15 mouse cellular contexts compared by ENCODE assay signal in the genomic region with DNA sequence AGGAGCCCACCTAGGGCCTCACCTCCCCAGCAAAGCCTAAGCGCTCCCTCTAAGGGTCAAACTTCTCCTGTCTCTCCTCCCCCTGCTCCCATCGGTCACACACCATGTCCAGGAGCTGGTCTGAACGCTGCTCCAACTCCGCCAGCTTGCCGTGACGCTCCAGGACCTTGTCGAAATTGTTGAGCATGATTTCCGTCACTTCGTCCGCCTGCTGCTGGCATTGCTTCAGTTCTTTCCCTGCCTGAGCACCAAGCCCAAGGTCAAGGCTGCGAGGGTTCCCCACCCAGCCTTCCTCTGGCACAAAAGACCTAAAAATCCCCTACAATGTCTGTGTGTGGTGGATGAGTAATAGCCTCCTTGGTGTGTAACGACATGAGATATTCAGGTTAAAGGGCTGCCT. TPM values are rescaled to one million over a fixed set of nuclear protein-coding genes. Genes with fewer than 3 reads are reported as not detected.
DNase-seq lines count a peak whose midpoint lies in the region; ATAC-seq and TF ChIP-seq lines count a peak whose summit lies in the region.
"Had no signal": no experiment of that assay in that cellular context is flagged by ENCODE, and none has a peak within 500 bp of the region (broad histone marks: within the 10 kb centered on the region; RNA-seq: fewer than 3 reads in every experiment).

No protein-coding gene starts in this region.

- intact Hi-C loops in gastrocnemius, adult 2 months (cut with DNase I): no loop called here

- H3K36me3 ChIP-seq in lung, embryonic 14.5 days (ENCODE audit: insufficient read depth): no peaks in the 10 kb centered on the region
- H3K36me3 ChIP-seq in neural tube, embryonic 15.5 days: no peaks in the 10 kb centered on the region
- H3K36me3 ChIP-seq: forebrain, embryonic 12.5 days; stomach, embryonic 15.5 days had no signal

- ATAC-seq in lung, embryonic 14.5 days (ENCODE audit: insufficient read depth): no peak
- no peak for ATAC-seq in neural tube, embryonic 15.5 days (ENCODE audit: low FRiP score)
- ATAC-seq: intestine, embryonic 16.5 days had no signal

- H3K4me1 ChIP-seq in lung, embryonic 14.5 days (ENCODE audit: insufficient read depth): peaks cover 14% of the 10 kb centered on the region; the same call in 1 of the 2 replicates
- H3K4me1 ChIP-seq in neural tube, embryonic 15.5 days: no peaks in the 10 kb centered on the region
- H3K4me1 ChIP-seq: forebrain, embryonic 12.5 days had no signal

- H3K9ac ChIP-seq in lung, embryonic 14.5 days: no peak overlapping the region
- no peak overlapping the region for H3K9ac ChIP-seq in neural tube, embryonic 15.5 days (replicated peaks)
- H3K9ac ChIP-seq: forebrain, embryonic 12.5 days; stomach, embryonic 15.5 days had no signal

- H3K27ac ChIP-seq in gastrocnemius, adult 2 months: peak overlapping the region; percentile 51; the same call in 1 of the 2 replicates
- 0 out of 2 replicates have a peak overlapping the region, but pooled peaks have one; percentile 12 for H3K27ac ChIP-seq in lung, embryonic 14.5 days (ENCODE audit: low read depth)
- no peak overlapping the region for H3K27ac ChIP-seq in neural tube, embryonic 15.5 days (replicated peaks)
- H3K27ac ChIP-seq: forebrain, embryonic 12.5 days had no signal

- DNase-seq in gastrocnemius, adult 2 months: no peak
- no peak for DNase-seq in gastrocnemius, adult 18-20 months (ENCODE audit: low spot score)
- DNase-seq in lung, embryonic 14.5 days: no peak
- no peak for DNase-seq in lung, postnatal 25 days (ENCODE audit: low spot score)
- DNase-seq in adrenal gland, adult 8-10 months: peak; percentile 84
- peak; percentile 34 for DNase-seq in lung, postnatal 10 days
- DNase-seq in thymus, postnatal 36 days: no peak
- DNase-seq: cerebellum, postnatal 14 days; gastrocnemius, postnatal 10 days; right cerebral cortex, postnatal 4 days had no signal

- no peaks in the 10 kb centered on the region for H3K27me3 ChIP-seq in lung, embryonic 14.5 days (ENCODE audit: insufficient read depth, low read length)
- no peaks in the 10 kb centered on the region for H3K27me3 ChIP-seq in neural tube, embryonic 15.5 days (replicated peaks)
- H3K27me3 ChIP-seq: stomach, embryonic 15.5 days had no signal

- WGBS in lung, embryonic 14.5 days: 68% methylated on average over 12 of the region's 12 CpGs
- 85% methylated on average over 12 of the region's 12 CpGs for WGBS in neural tube, embryonic 15.5 days

- no peak overlapping the region for H3K4me3 ChIP-seq in gastrocnemius, adult 2 months
- no peak overlapping the region for H3K4me3 ChIP-seq in lung, embryonic 14.5 days (ENCODE audit: low read depth, low read length)
- H3K4me3 ChIP-seq in neural tube, embryonic 15.5 days (replicated peaks): no peak overlapping the region
- H3K4me3 ChIP-seq: forebrain, embryonic 12.5 days; stomach, embryonic 15.5 days had no signal

- no peak; the same call in 1 of the 2 replicates for TF ChIP-seq CTCF in gastrocnemius, adult 2 months (IDR thresholded peaks at IDR 0.05)
- no peak for TF ChIP-seq CTCF in lung, embryonic 14.5 days (IDR thresholded peaks at IDR 0.05; ENCODE audit: low read depth)

- H3K9me3 ChIP-seq in lung, embryonic 14.5 days (ENCODE audit: low read depth, low read length): no peaks in the 10 kb centered on the region
- no peaks in the 10 kb centered on the region for H3K9me3 ChIP-seq in neural tube, embryonic 15.5 days (replicated peaks)
- H3K9me3 ChIP-seq: forebrain, embryonic 12.5 days; stomach, embryonic 15.5 days had no signal

- no peak overlapping the region for H3K4me2 ChIP-seq in lung, embryonic 14.5 days
- no peak overlapping the region for H3K4me2 ChIP-seq in neural tube, embryonic 15.5 days
- H3K4me2 ChIP-seq: forebrain, embryonic 12.5 days; stomach, embryonic 15.5 days had no signal

RNA-seq across cellular contexts. Expression of a gene that starts 3.3 kb away (rescaled TPM):
- total RNA-seq in gastrocnemius, adult 2 months (2021): 10 to 100 TPM; 24.9 to 26.6 TPM
- total RNA-seq in gastrocnemius, adult 18-20 months (2021): 10 to 100 TPM; 27.0 to 27.6 TPM
- 105 and 116 TPM in 2 replicates for polyA plus RNA-seq in lung, embryonic 14.5 days (2014; fragmentation: Nextera tagmentation; extraction: Ambion mirVana)
- 100 to 1,000 TPM; 330 to 558 (median 451) TPM for total RNA-seq in adrenal gland, adult 8-10 months (2022)
- 145 and 147 TPM in 2 replicates for polyA plus RNA-seq in neural tube, embryonic 15.5 days (2015; fragmentation: Nextera tagmentation; extraction: Ambion mirVana)

RNA-seq across cellular contexts. Expression of a gene that starts 10.2 kb away (rescaled TPM):
- total RNA-seq in gastrocnemius, adult 2 months (2021): 100 to 1,000 TPM in 1 of 2 experiments, 10 to 100 TPM in 1; 97.5 to 102 TPM
- total RNA-seq in gastrocnemius, adult 18-20 months (2021): 100 to 1,000 TPM; 107 to 121 TPM
- polyA plus RNA-seq in lung, embryonic 14.5 days (2014; fragmentation: Nextera tagmentation; extraction: Ambion mirVana): 31.0 and 31.2 TPM in 2 replicates
- total RNA-seq in adrenal gland, adult 8-10 months (2022): 10 to 100 TPM; 37.2 to 56.4 (median 40.4) TPM
- 20.4 and 25.7 TPM in 2 replicates for polyA plus RNA-seq in neural tube, embryonic 15.5 days (2015; fragmentation: Nextera tagmentation; extraction: Ambion mirVana)

RNA-seq across cellular contexts. Expression of a gene that starts 14.8 kb away (rescaled TPM):
- total RNA-seq in gastrocnemius, adult 2 months (2021): 10 to 100 TPM; 21.0 to 24.2 TPM
- total RNA-seq in gastrocnemius, adult 18-20 months (2021): 10 to 100 TPM; 22.4 to 24.2 TPM
- 10.3 and 10.4 TPM in 2 replicates for polyA plus RNA-seq in lung, embryonic 14.5 days (2014; fragmentation: Nextera tagmentation; extraction: Ambion mirVana)
- total RNA-seq in adrenal gland, adult 8-10 months (2022): 10 to 100 TPM; 20.0 to 37.7 (median 28.2) TPM
- 21.2 and 21.5 TPM in 2 replicates for polyA plus RNA-seq in neural tube, embryonic 15.5 days (2015; fragmentation: Nextera tagmentation; extraction: Ambion mirVana)
- total RNA-seq: monocyte, adult 5-6 weeks had no signal

RNA-seq across cellular contexts. Expression of a gene that starts 20.4 kb away (rescaled TPM):
- 10 to 100 TPM; 50.4 to 58.0 TPM for total RNA-seq in gastrocnemius, adult 2 months (2021)
- total RNA-seq in gastrocnemius, adult 18-20 months (2021): 10 to 100 TPM; 44.3 to 55.4 TPM
- 132 and 137 TPM in 2 replicates for polyA plus RNA-seq in lung, embryonic 14.5 days (2014; fragmentation: Nextera tagmentation; extraction: Ambion mirVana)
- total RNA-seq in adrenal gland, adult 8-10 months (2022): 100 to 1,000 TPM; 142 to 179 (median 157) TPM
- polyA plus RNA-seq in neural tube, embryonic 15.5 days (2015; fragmentation: Nextera tagmentation; extraction: Ambion mirVana): 19.1 and 52.7 TPM in 2 replicates

RNA-seq across cellular contexts. Expression of a gene that starts 23.0 kb away (rescaled TPM):
- total RNA-seq in gastrocnemius, adult 2 months (2021): 10 to 100 TPM; 10.1 to 11.7 TPM
- total RNA-seq in gastrocnemius, adult 18-20 months (2021): 1 to 10 TPM; 7.2 to 8.0 TPM
- 25.5 and 29.7 TPM in 2 replicates for polyA plus RNA-seq in lung, embryonic 14.5 days (2014; fragmentation: Nextera tagmentation; extraction: Ambion mirVana)
- total RNA-seq in adrenal gland, adult 8-10 months (2022): 10 to 100 TPM; 23.9 to 36.8 (median 29.1) TPM
- 15.4 and 19.2 TPM in 2 replicates for polyA plus RNA-seq in neural tube, embryonic 15.5 days (2015; fragmentation: Nextera tagmentation; extraction: Ambion mirVana)

Comparison
In these comparisons a context has a peak if more than half of its experiments do, and no peak if none do; other contexts are left out.
1. DNase-seq: peak in adrenal gland, adult 8-10 months (single experiment) and lung, postnatal 10 days (single experiment); none in gastrocnemius, adult 2 months (single experiment), gastrocnemius, adult 18-20 months (single experiment), lung, embryonic 14.5 days (single experiment), lung, postnatal 25 days (single experiment) and thymus, postnatal 36 days (0 of 2).
2. RNA of a gene that starts 3.3 kb away (total RNA-seq): 330 to 558 TPM in adrenal gland, adult 8-10 months; 27.0 to 27.6 TPM in gastrocnemius, adult 18-20 months and 24.9 to 26.6 TPM in gastrocnemius, adult 2 months; every median in the first group is over 10 times any median in the second.